Mouse (Mus musculus): ENCODE measurements at regions not wholly inside any gene's neighbourhood (a gene's known extent, or its start where the extent isn't known, plus 50 kb on each side); places are given as distances from the start of the nearest gene placed in this dataset.

DNA sequence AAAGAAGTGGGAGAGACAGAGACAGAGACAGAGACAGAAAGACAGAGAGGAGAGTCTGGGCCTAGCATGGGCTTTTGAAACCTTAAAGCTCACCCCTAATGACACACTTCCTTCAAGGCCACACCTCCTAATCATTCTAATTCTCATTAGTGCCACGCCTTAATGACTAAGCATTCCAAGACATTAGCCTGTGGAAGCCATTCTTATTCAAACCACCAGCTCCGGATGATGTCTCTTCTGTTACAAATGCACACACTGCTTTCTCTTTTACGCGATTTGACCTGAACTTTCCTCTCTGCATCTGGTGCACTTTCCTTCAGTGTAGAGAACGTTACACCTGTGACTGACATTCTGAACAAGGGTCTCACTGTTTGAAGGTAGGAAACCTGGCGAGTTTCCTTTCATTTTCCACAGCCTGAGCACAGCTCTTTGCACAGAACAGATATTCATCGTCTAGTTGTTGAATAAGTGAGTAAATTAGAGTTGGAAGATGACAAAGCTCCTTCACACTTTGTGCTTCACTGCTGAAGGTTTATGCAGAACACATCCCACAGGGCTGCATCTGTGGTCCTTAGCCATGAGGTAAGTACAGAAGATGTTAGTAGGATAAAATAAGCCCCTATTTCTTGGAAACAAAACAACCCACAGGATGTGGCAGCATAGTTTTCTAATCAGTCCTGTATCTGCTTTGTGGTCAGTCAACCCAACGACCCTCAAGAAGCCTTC, 116.8 kb downstream of the Faxc start:
- no peak for DNase-seq (ENCODE audit: extremely low spot score in 1 of 2, low spot score in 2 of 2)
- intact Hi-C loops (cut with DNase I), result no loop called here

DNA sequence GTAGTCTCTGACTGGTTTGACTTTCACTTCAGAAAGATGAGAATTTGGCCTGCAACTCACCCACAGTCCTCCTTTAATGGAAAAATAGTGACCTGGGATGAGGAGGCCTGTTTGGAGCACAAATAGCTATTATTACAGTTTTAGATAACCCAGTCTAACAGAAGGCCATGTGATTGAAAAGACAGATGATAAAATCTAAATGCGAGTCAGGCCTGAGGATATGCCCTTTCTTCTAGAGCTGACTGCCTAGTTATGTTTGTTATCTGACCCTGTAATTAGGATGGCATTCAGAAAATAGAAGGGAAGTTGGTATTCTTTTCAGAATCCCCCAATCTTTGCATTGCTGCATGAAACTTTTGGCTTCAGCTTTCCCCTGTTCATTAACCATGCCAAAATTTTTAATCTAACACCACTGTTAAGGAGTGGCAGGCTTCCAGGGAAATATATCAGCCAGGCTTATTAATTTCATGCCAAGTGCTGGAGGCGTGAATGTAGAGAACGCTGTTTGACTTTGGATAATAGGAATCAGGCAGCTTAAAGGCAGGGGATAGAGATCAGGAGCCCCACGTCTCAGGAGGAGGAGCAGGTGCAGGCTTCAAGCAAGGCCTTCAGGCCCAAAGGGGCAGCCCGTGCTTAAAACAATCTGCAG, 135.8 kb downstream of the Faxc start:
- intact Hi-C loops (cut with DNase I), result no loop called here
- peak in 1 of 2 experiments; percentile 40 for DNase-seq (ENCODE audit: extremely low spot score in 1 of 2, low spot score in 2 of 2)

DNA sequence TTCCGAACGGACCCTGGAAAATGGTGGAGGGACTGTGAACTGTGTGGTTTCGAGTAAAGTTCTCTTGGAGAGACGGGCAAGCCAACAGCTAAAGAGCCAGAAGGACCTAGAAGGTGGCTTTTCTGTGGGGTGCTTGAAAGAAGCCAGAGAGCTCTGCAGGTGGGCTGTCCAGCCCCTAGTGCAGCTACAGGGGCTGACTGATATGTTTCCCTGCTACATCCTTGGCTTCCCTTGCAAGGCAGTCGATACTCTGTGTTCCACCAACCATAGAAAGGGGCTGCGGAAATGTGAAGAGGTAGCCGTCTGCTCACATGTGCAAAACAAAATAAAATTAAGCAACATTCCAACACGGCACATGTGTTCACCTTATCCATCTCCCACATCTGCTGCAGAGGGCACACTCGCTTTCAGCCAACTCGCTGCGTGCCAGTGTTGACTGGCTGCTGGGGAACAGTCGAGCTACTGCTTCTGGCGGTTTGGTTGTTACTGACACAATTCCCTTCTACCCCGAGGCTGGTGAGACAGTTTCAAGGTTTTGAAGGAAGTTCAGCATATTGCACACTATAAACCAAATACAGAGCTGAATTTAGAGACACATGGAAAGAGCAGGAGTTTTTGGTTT, 136.7 kb downstream of the Faxc start:
- DNase-seq (ENCODE audit: extremely low spot score in 1 of 2, low spot score in 2 of 2), result no peak
- intact Hi-C loops (cut with DNase I), result no loop called here

DNA sequence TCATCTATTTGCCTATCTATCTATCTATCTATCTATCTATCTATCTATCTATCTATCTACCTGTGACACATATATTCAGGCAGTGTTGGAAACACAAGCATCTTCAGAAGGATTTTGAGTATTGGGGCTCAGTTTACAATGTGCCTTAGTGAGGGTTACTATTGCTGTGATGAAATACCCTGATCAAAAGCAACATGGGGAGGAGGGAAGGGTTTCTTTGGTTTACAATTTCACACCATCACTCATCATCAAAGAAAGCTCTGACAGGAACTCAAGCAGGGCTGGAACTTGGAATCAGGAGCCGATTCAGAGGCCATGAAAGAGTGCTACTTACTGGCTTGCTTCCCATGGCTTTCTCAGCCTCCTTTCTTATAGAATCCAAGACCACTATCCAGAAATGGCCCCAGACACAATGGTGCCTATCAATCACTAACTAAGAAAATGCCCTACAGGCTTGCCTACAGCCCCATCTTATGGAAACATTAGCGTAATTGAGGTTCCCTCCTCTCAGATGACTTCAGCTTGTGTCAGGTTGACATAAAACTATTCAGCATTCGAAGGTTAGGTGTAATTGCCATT, 157.2 kb downstream of the Faxc start:
- no peak for DNase-seq (ENCODE audit: extremely low spot score in 1 of 2, low spot score in 2 of 2)
- intact Hi-C loops (cut with DNase I), result no loop called here

DNA sequence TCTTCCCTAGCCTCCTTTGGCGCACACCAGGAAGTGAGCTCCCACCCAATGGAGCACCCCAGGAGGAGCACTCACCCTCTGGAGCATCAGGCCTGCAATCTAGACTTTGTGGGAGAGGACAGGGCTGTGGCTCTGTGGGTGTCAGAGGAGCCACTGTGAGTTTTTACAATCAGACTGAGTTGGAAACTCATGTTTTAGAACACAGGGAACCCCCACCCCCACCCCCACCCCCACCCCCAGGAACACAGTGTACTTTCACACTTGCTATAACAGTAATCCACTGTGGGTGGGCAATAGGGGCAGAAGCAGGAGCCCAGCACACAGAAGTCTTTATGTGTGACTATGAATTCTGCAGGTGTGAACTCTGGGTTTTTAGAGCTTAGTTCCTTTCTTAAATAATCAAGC, 158.5 kb downstream of the Faxc start:
- no peak for DNase-seq (ENCODE audit: extremely low spot score in 1 of 2, low spot score in 2 of 2)

DNA sequence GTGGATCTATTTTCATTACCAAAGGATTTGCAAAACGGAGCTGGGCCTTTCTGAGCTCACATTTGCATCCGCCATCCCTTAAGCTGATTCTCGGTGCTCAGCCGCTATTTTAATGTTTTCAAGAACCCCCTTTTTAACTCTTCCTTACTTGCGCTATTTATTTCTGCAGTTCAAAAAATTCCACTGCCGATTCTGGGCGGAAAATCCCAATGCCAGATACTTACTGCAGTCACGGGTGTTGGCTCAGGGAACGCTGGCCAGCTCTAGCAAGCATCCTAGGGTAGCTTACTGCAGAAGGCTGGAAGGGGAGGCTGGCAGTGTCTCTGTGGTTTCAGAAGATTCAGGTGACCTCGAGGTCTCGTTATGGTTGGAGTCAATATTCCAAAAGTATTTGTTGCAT, 159.4 kb downstream of the Faxc start:
- DNase-seq (ENCODE audit: extremely low spot score in 1 of 2, low spot score in 2 of 2), result no peak
- intact Hi-C loops (cut with DNase I), result no loop called here

More for the DNA sequence above, 158.5 kb downstream of the Faxc start:
- intact Hi-C loops (cut with DNase I), result no loop called here

DNA sequence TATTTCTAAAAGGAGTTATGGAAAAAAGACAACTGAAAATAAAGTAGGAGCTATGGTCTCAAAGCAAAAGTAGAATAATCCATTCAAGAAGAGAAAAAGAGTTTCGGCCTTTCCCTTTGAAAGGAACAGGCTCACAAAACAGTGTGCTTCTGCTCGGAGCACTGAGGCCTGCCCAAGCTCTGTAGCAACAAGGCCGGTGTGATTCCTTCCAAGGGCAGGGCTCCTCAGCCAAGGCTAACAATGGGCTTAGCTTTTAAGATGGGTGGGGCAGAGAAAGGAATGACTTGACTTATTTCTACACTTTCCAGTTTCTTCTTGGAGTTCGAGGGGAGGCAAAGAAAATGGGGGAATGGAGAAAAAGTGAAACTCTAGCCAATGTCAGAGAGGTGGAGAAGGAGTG, 161.4 kb downstream of the Faxc start:
- intact Hi-C loops (cut with DNase I), result no loop called here
- no peak for DNase-seq (ENCODE audit: extremely low spot score in 1 of 2, low spot score in 2 of 2)

DNA sequence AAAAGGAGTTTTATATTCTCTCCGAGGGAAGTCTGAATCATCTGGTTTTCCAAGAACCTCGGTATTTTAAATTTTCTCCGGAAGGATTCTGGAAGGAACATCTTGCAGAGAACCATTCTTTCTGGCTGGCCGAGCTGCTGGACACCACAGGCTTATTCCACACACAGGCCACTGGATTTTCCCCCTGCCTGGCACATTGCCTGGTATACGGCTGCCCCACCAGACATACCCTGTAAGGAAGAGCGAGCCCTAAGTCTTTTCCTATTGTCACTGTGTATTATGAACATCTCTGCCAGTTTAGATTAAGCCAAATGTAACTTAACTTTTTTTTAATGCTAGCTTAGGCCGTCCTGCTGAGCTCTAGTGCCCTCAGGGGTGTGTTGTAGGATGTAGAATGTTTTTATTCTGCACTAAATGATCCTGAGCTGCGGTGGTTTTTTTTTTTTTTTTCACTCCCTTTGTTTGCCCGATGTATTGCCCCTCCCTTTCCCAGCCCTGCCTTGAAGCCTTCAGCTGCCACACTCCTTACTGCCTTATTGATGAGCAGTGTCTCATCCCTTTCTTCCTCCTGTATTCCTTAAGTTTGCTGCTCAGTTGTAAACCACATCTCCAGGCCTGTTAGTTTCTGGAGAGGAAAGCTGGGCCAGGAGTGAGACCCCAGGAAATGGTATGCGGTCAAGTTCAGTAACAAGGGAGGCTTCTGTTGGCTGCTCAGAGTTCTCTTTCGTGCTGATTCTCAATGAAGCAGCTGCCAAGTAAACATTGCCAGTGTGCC, 164.3 kb downstream of the Faxc start:
- intact Hi-C loops (cut with DNase I), result no loop called here
- DNase-seq (ENCODE audit: extremely low spot score in 1 of 2, low spot score in 2 of 2), result no peak

DNA sequence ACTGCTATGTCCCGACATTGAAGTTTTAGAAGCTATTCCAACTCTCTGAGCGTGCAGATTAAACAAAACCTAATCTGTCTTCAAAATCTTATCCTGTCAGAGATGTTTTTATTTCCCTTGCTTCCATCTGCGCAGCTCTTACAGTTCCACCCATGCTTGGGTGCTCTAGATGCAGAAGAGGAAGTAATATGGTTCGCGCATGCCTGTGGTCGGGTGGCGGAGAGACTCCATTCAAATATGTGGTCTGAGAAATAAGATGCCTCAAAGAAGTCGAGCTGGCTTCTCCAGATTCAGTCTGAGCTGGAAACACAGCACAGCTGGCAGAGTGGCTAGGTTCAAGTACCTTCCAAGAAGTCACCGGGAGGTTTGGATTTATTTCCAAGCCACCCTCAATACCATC, 167.5 kb downstream of the Faxc start:
- DNase-seq (ENCODE audit: extremely low spot score in 1 of 2, low spot score in 2 of 2), result no peak
- intact Hi-C loops (cut with DNase I), result no loop called here

DNA sequence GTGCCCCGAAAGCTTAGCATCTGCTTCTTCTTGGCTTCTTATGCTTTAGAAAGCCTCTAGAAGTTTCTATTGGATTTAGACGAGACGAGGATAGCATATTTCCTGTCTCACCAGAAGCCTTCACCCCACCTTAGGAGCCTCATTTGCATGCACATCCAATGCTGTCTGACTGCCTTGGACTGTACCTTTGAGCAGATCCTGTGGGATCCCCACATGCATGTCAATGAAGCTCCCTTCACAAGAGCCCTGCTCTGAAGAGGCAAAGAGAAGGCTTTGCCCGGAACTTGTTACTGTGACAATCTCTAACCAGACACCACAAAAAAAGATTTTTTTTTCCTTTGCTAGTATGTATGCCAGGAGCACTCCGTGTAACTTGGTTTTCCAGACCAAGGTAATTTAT, 171.3 kb downstream of the Faxc start:
- intact Hi-C loops (cut with DNase I), result no loop called here
- DNase-seq (ENCODE audit: extremely low spot score in 1 of 2, low spot score in 2 of 2), result peak in 1 of 2 experiments; percentile 49

DNA sequence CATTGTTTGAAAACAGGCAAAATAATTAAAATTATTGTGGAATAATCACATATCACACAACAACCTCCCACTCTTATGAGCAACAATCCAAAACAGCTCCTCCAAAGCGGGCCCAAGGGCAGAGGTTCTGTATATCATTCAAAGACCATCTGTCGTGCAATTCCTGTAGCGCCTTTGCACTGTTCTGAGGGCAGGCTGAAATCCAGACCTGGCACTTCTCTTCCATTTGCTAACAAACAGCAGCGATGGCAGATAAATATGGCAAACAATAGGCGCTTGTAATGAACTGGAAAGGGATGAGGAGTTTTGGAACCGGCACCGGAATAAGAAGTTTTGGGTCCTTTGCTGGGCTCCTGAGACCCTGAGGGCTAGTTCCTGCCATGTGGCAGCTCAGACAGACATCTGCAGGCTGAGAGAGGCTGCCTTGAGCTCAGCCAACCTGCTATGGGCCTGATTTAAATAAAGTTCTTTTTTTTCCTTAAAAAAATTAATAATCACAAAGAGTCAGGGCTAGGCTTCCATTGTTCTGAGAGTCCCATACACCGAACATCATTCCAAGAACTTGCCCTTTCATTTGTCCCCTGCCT, 172.0 kb downstream of the Faxc start:
- intact Hi-C loops (cut with DNase I), result no loop called here
- DNase-seq (ENCODE audit: extremely low spot score in 1 of 2, low spot score in 2 of 2), result no peak

DNA sequence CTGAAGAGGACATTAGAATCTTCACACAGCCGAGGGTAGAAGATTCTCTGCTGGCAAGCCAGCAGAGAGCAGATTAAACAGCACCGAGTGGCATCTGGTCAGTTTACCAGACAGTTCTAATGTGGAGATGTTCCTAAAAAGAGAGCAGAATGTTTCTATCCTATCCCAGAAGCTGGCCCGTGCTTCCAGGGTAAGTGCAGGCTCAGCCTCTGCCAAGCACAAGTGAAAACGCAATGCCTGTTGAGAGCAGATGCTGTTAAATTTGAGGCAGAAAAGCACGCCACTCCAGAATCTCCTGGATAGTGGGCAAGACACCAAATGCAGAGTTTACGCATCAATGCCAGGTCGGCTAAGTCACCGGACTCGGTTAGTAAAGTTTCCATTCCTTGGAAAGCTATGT, 175.8 kb downstream of the Faxc start:
- intact Hi-C loops (cut with DNase I), result no loop called here
- no peak for DNase-seq (ENCODE audit: extremely low spot score in 1 of 2, low spot score in 2 of 2)

DNA sequence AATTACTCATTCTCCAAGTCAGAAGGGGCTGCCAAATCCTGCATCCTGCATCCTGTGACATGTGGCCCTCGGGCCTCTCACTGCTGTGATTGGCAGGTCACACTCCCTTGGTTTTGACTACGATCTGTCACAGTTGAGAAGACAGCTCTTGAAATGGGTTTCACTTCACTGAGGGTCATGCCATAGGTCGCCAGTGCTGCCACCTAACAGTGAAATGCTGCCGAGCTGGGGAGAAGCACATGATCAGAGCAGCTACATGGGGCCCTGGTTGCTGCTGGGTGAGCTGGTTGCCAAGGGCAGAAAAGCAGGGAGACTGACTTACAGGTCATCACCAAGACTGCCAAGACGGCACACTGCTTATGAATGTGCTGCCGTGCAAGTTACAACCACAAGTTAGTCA, 178.3 kb downstream of the Faxc start:
- intact Hi-C loops (cut with DNase I), result no loop called here

DNA sequence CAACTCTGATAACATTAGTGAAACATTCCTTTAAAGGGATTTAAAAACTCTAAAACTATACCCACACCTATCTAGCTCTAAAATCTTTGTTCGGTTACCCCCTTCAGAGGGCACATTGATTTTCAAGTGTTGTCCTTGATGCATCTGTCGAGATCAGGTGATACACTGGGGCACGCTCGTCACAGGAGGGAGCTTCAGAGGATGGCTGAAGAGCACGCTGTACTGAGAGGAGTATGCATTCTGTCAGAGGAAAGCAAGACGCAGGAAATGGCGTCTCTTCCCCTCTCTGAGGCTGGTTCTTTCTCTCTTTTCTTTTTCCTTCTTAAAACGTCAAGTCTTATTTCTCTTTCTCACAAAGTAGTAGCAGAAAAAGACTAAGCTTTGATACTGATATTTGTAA, 179.3 kb downstream of the Faxc start:
- intact Hi-C loops (cut with DNase I), result no loop called here
- DNase-seq (ENCODE audit: extremely low spot score in 1 of 2, low spot score in 2 of 2), result no peak

More for the DNA sequence above, 178.3 kb downstream of the Faxc start:
- no peak for DNase-seq (ENCODE audit: extremely low spot score in 1 of 2, low spot score in 2 of 2)

DNA sequence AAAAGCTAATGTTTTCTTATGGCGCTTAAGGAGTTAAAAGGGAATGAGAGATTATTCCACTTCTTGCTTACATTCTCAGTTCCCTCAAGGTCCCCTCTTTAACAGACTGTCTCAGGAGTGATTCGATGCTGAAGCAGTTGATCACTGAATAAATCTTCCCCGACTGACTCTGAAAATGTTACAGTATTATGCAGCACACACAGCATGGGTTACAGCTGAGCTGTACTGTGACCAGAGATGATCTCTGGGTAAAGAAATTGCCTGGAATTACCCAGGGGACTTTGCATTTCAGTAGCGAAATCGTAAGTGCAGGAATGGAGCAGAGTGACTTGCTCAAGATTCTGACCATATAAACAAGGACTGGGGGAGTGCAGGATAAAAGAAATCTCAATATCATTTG, 181.1 kb downstream of the Faxc start:
- no peak for DNase-seq (ENCODE audit: extremely low spot score in 1 of 2, low spot score in 2 of 2)
- intact Hi-C loops (cut with DNase I), result no loop called here

DNA sequence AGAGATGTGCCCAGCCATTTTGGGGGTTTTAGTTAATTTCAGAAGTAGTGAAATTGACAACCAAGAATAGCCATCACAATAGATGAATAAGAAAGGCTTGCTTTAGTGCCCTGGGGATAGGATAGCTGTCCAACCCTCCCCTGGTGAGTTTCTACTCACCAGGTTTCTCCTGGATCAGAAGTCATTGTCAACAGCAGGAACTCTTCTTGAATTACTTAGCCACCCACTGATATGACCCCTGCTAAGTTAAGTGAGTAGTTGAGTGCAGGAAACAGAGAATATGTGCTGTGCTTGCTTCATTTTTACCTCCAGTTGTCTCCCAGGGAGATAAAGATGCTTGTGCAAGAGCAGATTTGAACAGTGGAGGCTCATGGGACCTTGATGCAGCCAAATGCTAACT, 183.3 kb downstream of the Faxc start:
- intact Hi-C loops (cut with DNase I), result no loop called here
- no peak for DNase-seq (ENCODE audit: extremely low spot score in 1 of 2, low spot score in 2 of 2)

DNA sequence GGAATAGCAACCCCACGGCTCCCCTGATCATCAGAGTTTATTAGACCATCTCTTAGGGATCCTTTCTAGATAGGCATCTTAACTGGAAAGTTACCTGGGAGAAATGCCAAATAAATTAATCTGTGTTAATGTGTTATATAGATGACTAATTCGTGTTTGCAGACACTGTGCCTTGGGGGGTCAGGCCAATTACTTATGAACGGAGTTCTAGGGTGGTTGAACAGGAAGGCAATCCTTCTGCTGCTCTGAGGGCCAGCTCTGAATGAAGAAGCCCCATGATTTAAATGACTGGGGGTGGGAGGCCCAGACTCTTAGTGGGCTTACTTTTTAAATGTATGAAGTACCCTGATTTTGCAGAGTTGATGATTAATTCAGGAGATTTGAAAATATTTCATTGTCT, 188.7 kb downstream of the Faxc start:
- intact Hi-C loops (cut with DNase I), result loop anchor here (10.0 kb wide), 1 partner anchor 95 kb away; no protein-coding TSS in a partner anchor
- DNase-seq (ENCODE audit: extremely low spot score in 1 of 2, low spot score in 2 of 2), result no peak

DNA sequence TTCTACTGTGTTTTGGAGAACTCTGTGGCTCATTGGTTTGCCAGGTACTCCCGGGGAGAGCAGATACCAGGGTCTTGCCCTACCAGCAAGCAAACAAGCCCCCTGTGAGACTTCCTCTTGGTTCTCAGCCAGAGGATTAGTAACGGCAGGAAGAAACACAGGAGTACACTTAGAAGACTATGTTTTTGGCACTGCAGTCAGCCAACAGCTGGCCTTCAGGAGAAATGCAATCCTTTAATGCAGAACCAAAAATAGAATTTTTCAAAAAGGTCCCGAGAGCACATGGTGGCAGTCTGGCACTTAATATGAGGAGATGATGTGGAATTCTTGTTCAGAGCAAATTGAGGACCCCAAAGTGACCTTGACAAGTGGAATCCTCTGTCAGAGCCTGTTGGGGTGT, 189.8 kb downstream of the Faxc start:
- intact Hi-C loops (cut with DNase I), result loop anchor here (10.0 kb wide), 1 partner anchor 96 kb away; no protein-coding TSS in a partner anchor
- DNase-seq (ENCODE audit: extremely low spot score in 1 of 2, low spot score in 2 of 2), result no peak

DNA sequence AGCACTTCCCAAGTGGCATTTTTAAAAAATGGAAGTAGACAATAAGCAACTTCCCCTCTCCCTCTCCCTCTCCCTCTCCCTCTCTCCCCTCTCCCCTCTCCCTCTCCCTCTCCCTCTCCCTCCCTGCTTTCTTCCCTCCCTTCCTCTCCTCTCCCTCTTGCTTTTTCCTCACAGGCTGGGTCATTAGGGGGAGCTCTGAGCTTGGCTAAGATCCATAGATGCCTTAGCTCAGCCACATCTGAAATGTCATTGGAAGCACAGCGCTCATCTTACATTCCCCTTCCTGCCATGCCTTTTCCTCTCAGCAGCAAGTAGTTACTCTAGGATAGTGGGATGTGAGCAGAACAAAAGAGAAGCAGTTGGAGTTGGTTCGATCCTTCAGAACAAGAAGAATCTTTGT, 190.3 kb downstream of the Faxc start:
- intact Hi-C loops (cut with DNase I), result loop anchor here (10.0 kb wide), 1 partner anchor 97 kb away; no protein-coding TSS in a partner anchor
- DNase-seq (ENCODE audit: extremely low spot score in 1 of 2, low spot score in 2 of 2), result no peak

Data from left cerebral cortex, postnatal 10 days (tissue).